Mouse (Mus musculus) spleen, adult 2 months (tissue): ENCODE measurements around the gene Adcy4. TPM values are rescaled to one million over a fixed set of nuclear protein-coding genes. Genes with fewer than 3 reads are reported as not detected.

Source experiments
- DNase-seq, 2 experiments: peaks; one replicate each; pipeline versions ENCODE4 v3.0.0 to v3.0.0-alpha.2; 2012 to 2021; ENCODE audit warnings: low spot score in 2 of 2, low read depth in 1 of 2
- H3K27ac ChIP-seq: fragments of 200-500 bp; 2 replicates; pipeline ENCODE4 v1.5.1; 2012; ENCODE audit warnings: low read length, inconsistent platforms; ENCODE audit not compliant: insufficient read depth
- H3K27me3 ChIP-seq: fragments of 200-500 bp; 2 replicates; pipeline ENCODE4 v1.6.1; 2012; ENCODE audit warnings: mild to moderate bottlenecking, moderate library complexity, low read length, inconsistent platforms; ENCODE audit not compliant: control insufficient read depth, insufficient read depth
- H3K36me3 ChIP-seq: fragments of 200-500 bp; 2 replicates; pipeline ENCODE4 v1.6.1; 2012; ENCODE audit warnings: mild to moderate bottlenecking, low read length, inconsistent platforms; ENCODE audit not compliant: control insufficient read depth, insufficient read depth
- H3K4me1 ChIP-seq: fragments of 200-500 bp; 2 replicates; pipeline ENCODE4 v1.6.1; 2011; ENCODE audit warnings: inconsistent platforms; ENCODE audit not compliant: control insufficient read depth, insufficient read depth, insufficient read length
- H3K4me3 ChIP-seq: fragments of 200-500 bp; 2 replicates; pipeline ENCODE4 v1.5.1; 2011; ENCODE audit warnings: mild to moderate bottlenecking, inconsistent platforms; ENCODE audit not compliant: insufficient read depth, insufficient read length; ENCODE audit errors: extremely low read depth
- CTCF ChIP-seq: fragments of 200-500 bp; IDR thresholded peaks from 2 replicates; pipeline ENCODE4 v1.5.1; 2011; ENCODE audit warnings: mild to moderate bottlenecking, inconsistent platforms; ENCODE audit not compliant: insufficient read depth, insufficient read length, insufficient replicate concordance; ENCODE audit errors: extremely low read depth
- POLR2A ChIP-seq: fragments of 200-500 bp; IDR thresholded peaks from 2 replicates; pipeline ENCODE4 v1.6.1; 2011; ENCODE audit warnings: low read depth, low read length, inconsistent platforms
- WGBS: fragments of 180-500 bp; shearing (Covaris S2); methylation state at CpG from one replicate; pipeline ENCODE4 v1.1.7; 2018; 5-methylcytosine and 5-hydroxymethylcytosine counted together
- polyA plus RNA-seq: library from polyadenylated mRNA; depleted of rRNA; stranded (reverse); fragments of >200 nt; gene quantifications from 2 replicates; pipeline ENCODE4 v1.2.3, GENCODE M21; 2012

Adcy4 gene
- polyA plus RNA-seq, 1 experiment, result 16.3 TPM

DNA sequence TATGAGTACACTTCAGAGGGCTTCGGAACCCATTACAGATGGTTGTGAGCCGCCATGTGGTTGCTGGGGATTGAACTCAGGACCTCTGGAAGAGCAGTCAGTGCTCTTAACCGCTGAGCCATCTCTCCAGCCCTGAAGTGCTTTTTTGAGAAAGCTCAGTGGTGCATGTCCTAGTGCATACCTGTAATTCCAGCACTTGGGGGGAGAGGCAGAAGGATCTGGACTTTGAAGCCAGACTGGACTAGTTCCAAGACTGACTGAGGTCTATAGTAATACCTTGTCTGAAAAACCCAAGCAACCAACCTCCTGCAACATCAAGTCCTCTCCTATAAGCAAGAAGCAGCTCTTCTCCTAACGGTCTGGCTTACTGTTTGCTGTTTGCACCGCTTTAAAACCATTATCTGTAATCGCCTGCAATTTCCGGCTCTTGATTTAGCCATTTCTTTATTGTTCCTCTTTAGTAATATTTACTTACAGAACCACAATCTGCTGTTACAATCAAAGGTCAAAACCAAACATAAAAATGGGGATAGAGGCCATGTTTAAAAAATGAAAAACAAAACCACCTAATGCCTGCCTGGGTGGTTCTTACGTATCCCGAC lies 46.7 kb downstream of the Adcy4 start:
- WGBS, result 77% methylated on average over 9 of the region's 9 CpGs
- H3K27me3 ChIP-seq, result no peaks in the 10 kb centered on the region
- TF ChIP-seq CTCF (no peak), POLR2A (no peak)
- H3K36me3 ChIP-seq, result peaks cover 14% of the 10 kb centered on the region
- no peaks in the 10 kb centered on the region for H3K4me1 ChIP-seq
- DNase-seq, result no peak
- no peak overlapping the region for H3K4me3 ChIP-seq
- H3K27ac ChIP-seq, result no peak overlapping the region

DNA sequence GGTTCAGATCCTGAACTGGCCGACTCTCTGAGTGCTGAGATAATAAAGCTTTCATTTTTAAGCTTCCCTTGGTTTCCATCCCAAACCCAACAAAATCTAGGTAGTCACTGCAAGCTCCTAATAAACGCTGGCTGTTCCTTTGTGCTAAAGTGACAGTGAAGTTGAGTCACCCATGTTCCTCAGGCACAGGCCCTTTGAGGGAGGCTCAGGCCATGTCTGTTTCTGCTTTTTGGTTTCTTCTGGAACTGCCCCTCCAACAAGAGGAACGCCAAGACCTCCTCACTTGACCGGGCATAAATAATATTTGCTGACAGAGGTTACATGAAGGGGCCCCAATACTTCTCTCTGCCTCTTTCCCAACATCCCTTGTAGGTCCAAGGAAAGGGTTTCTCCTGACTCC lies 48.1 kb downstream of the Adcy4 start:
- no peak overlapping the region for H3K4me3 ChIP-seq
- peaks cover 11% of the 10 kb centered on the region for H3K36me3 ChIP-seq
- TF ChIP-seq CTCF, result no peak
- TF ChIP-seq POLR2A, result no peak
- peak overlapping the region; percentile 48 for H3K27ac ChIP-seq
- no peaks in the 10 kb centered on the region for H3K27me3 ChIP-seq
- no peak for DNase-seq
- H3K4me1 ChIP-seq, result no peaks in the 10 kb centered on the region
- 51% methylated on average over 4 of the region's 4 CpGs for WGBS

DNA sequence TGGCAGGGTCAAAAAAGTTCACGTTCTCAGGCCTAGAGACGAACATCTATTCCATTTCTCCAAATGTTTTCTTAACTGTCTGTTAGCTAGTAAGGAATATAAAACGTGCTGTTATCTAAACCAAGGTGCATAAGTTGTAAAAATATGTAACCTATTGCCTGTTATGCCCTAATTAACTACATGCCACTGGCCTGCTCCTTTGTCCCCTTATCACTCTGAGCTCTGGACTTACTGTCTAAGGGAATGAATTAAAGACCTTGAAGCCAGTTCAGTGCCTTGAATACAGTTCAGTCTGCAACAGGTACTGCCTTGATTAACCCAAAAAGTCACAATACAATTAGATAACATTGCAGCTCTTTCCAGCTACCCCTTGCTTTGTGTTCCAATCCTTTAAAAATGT lies 48.6 kb downstream of the Adcy4 start:
- no peak for DNase-seq
- no peak for TF ChIP-seq POLR2A
- TF ChIP-seq CTCF, result no peak
- WGBS, result 83% methylated on average over 3 of the region's 3 CpGs
- Histone ChIP-seq H3K4me3 (no peak overlapping the region), H3K4me1 (no peaks in the 10 kb centered on the region), H3K36me3 (peaks cover 10% of the 10 kb centered on the region), H3K27ac (no peak overlapping the region), H3K27me3 (no peaks in the 10 kb centered on the region)

DNA sequence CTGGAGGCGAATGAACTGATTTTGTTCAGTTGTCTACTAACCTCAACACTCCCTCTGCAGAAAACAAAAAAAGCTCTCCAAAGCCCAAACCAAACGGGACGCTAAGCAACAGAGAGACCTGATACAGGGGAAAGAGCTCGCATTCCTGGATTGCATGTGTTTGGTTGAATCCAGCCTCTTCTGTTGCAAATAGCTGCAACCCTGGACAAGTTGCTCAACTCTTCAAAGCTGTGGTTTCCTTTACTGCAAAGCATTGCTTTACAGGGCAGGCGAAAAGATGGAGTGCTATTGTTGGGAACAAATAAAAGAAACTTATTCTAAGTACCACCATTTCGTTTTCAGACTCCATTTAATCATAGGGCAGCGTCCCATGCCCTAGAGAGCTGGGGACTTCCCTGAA lies 49.0 kb downstream of the Adcy4 start:
- Histone ChIP-seq H3K4me1 (no peaks in the 10 kb centered on the region), H3K4me3 (no peak overlapping the region), H3K27me3 (no peaks in the 10 kb centered on the region), H3K36me3 (peaks cover 10% of the 10 kb centered on the region), H3K27ac (peak overlapping the region; percentile 28; the same call in 1 of the 2 replicates)
- 84% methylated on average over 7 of the region's 7 CpGs for WGBS
- no peak for DNase-seq
- TF ChIP-seq CTCF (no peak), POLR2A (no peak)

DNA sequence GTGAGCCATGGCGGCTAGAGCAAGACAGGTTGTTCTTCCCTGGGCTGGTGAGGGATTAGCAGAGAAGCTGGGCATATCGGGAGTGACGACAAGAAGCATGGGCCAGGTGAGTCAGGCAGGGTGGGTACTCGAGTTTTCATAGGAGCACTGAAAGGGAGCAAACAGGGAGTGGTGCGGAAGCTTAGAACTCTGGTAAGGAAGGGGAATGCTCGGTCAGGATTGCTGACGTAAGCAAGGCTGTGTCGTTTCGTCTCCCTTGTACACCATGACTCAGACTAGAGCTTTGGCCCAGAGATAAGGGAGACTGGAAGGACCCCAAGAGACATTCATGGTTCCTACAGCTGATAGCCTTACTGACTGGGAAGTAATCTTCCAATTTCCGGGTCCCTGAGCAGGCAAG lies 50.0 kb downstream of the Adcy4 start:
- H3K27ac ChIP-seq, result no peak overlapping the region
- TF ChIP-seq CTCF, result no peak
- no peak for TF ChIP-seq POLR2A
- peaks cover 3% of the 10 kb centered on the region; the same call in 1 of the 2 replicates for H3K36me3 ChIP-seq
- no peaks in the 10 kb centered on the region; the same call in 1 of the 2 replicates for H3K4me1 ChIP-seq
- no peak for DNase-seq
- WGBS, result 79% methylated on average over 10 of the region's 10 CpGs
- H3K4me3 ChIP-seq, result no peak overlapping the region
- no peaks in the 10 kb centered on the region for H3K27me3 ChIP-seq

DNA sequence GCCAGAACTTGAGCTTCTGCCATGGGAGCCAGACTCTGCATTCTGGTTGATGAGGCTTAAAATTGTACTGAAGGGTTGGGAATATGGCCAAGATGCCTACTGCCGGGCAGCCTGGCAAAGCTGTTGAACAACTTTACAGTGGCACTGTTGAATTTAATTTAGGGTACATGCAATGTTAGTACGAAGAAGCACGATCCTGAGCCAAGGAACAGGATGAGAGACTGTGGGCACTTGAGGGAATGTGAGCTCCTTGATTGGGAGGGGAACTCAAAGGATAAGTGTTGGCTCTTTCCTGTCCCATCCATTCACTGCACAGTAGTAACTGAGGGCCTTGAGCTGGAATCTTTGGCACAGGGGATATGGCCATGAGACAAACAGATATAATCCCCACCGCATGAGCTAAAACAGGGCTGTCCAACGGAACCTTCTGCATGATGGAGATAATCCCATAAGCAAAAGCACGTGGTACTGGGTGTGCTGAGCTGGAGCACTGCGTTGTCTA lies 53.3 kb downstream of the Adcy4 start:
- 90% methylated on average over 7 of the region's 7 CpGs for WGBS
- Histone ChIP-seq H3K4me1 (peaks cover 3% of the 10 kb centered on the region; the same call in 1 of the 2 replicates), H3K36me3 (no peaks in the 10 kb centered on the region), H3K4me3 (no peak overlapping the region), H3K27me3 (no peaks in the 10 kb centered on the region), H3K27ac (no peak overlapping the region)
- no peak for DNase-seq
- TF ChIP-seq CTCF (no peak), POLR2A (no peak)

DNA sequence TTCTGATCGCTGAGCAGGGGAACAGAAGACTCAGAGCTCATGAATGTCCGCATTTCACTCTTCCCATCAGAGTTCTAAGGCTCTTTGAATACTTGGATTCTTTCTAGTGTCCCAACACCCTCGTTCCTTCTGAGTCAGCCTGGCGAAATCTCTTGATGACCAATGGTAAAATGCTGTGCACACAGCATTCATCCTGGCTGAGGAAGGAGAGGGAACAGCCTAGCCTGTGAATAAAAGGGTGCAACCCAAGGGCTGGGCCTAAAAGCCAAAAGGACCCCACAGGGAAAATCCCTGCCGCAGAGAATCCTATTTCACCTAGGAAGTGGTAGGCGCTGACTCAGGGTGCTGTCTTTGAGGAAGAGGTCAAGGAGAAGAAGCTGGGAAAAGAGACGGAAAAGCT lies 53.8 kb downstream of the Adcy4 start:
- Histone ChIP-seq H3K4me1 (peaks cover 6% of the 10 kb centered on the region; the same call in 1 of the 2 replicates), H3K4me3 (no peak overlapping the region), H3K27ac (no peak overlapping the region), H3K36me3 (no peaks in the 10 kb centered on the region), H3K27me3 (no peaks in the 10 kb centered on the region)
- TF ChIP-seq POLR2A (no peak), CTCF (no peak)
- no peak for DNase-seq
- WGBS, result 90% methylated on average over 7 of the region's 7 CpGs
